Mouse (Mus musculus) cerebellum, adult 9-10 months (tissue): Measurements from ENCODE around the gene Josd1.

Source experiments
- DNase-seq: peaks from one replicate; pipeline ENCODE4 v3.0.0; 2022

Gene Josd1

GRCm38 (mm10) chr15:79657837-79658530, 29.7 kb downstream of the Josd1 start:
- peak; percentile 92 for DNase-seq

GRCm38 (mm10) chr15:79656451-79656850, 31.3 kb downstream of the Josd1 start:
- peak; percentile 16 for DNase-seq

GRCm38 (mm10) chr15:79651481-79651880, 36.2 kb downstream of the Josd1 start:
- no peak for DNase-seq

GRCm38 (mm10) chr15:79650569-79650968, 37.1 kb downstream of the Josd1 start:
- DNase-seq: no peak

GRCm38 (mm10) chr15:79648130-79648529, 39.6 kb downstream of the Josd1 start:
- no peak for DNase-seq

GRCm38 (mm10) chr15:79645483-79645882, 42.2 kb downstream of the Josd1 start:
- DNase-seq: no peak

- DNase-seq: no peak
Measured at GRCm38 (mm10) chr15:79641135-79641817, 46.4 kb downstream of the Josd1 start.

GRCm38 (mm10) chr15:79630471-79630870, 57.2 kb downstream of the Josd1 start:
- DNase-seq: no peak
